Mouse (Mus musculus) C2C12 (cell line): ENCODE results near the gene Oas1e.
"Not testable (repeated sequence)": the region's sequence is repeated elsewhere in the genome, so short reads cannot be mapped to it uniquely, and the experiment has no call there.

Experiments
- CTCF ChIP-seq: IDR thresholded peaks from one replicate; pipeline ENCODE4 v1.5.1; 2011; ENCODE audit not compliant: control insufficient read depth, insufficient read depth, insufficient read length
- FOSL1 ChIP-seq: IDR thresholded peaks from one replicate; pipeline ENCODE4 v1.8.0; 2011; ENCODE audit warnings: mild to moderate bottlenecking, low read length; ENCODE audit not compliant: poor library complexity, insufficient read depth, severe bottlenecking
- MAX ChIP-seq: IDR thresholded peaks from one replicate; pipeline ENCODE4 v1.6.1; 2011; ENCODE audit warnings: mild to moderate bottlenecking, control low read depth
- MYOD1 ChIP-seq: IDR thresholded peaks from one replicate; pipeline ENCODE4 v1.6.1; 2011; ENCODE audit warnings: low read depth; ENCODE audit not compliant: control insufficient read depth, insufficient read length
- MYOG ChIP-seq: IDR thresholded peaks from one replicate; pipeline ENCODE4 v1.6.1; 2011; ENCODE audit not compliant: control insufficient read depth, insufficient read length; ENCODE audit errors: extremely low read depth
- USF1 ChIP-seq: IDR thresholded peaks from one replicate; pipeline ENCODE4 v1.6.1; 2011; ENCODE audit warnings: low read depth, mild to moderate bottlenecking, control low read depth, moderate library complexity

DNA sequence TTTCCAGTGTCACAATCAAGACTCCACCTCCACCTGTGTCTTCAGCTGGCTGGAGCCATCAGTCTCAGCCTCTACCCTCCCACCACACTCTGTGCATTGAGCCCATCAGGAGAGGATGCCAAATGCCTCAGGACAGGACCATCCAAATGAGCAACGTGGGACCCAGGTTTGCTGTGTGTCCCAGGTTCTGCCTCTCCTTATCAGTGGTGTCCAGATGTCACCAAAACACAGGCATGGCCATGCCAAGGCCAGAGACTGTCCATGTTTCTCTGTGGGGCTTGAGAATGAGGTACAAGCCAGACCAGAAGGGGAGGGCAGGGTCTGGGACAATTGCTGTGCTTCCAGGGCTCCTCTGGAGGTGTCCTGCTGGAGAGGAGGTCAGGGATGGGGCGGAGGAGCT lies 3.6 kb upstream of the Oas1e start:
- not testable (repeated sequence) for TF ChIP-seq CTCF, MYOD1, FOSL1, MAX, MYOG, USF1
